Mouse (Mus musculus): Measurements from ENCODE around the gene Foxp1. TPM values are rescaled to one million over a fixed set of nuclear protein-coding genes. Genes with fewer than 3 reads are reported as not detected.

Gene Foxp1
- total RNA-seq, 2 experiments from 2014 or later: 82.4 to 85.4 TPM

DNA sequence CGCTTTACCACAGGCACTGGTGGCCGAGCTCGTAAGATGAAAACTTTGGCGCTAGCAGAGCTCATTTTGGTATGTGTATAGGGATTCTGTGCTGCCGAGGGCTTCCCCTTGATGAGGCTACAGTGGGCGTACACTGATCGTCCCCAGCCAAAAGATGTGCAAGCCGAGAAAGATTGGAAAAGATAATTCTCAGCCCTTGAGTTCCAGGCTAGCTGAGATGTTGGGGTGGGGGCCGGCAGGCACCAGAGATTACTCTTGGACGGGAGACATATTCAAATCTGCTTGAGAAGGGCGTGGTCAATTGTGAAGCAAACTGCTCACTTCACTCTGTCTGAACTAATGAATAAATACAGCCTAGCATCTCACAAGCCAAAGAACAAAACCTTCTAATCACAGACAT, 319.3 kb downstream of the Foxp1 start:
- no peak for DNase-seq

DNA sequence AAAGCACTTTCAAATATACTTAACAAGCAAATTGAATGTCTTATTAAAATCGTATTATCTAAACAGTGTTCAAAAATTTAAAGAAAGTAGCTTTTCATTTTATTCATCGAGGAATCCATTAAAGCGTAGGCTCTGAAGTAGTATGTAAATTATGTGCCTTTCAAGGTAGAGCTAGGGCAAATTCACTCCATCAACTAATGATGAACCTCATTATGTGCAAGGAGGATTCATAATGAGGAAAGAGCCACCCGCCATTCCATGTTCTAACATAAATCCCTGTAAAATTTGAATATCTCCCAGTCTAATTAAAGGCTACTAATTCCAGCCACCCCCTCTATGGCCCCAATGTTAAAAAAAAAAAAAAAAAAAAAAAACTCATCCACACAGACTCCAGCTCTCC, 319.7 kb downstream of the Foxp1 start:
- no peak for DNase-seq

DNA sequence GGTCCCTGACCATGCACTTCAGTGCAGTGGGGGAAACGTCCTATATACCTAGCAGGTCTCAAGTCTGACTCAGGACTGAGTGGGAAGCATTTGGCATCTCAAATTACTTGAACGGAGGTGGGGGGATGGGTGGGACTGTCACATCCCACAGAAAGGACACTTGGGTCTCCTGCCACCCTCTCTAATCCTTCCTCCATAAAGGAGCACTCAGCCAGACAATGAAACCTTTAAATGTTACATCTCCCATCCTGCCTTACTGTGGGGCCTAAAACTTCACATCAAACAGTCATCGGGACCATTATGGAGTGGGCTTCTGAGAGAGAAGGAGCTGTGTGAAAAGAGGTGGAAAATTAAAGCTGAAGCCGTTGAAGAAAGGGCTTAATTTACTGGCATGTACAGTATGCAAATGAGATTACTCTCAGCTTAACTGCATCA, 321.2 kb downstream of the Foxp1 start:
- no peak for DNase-seq

DNA sequence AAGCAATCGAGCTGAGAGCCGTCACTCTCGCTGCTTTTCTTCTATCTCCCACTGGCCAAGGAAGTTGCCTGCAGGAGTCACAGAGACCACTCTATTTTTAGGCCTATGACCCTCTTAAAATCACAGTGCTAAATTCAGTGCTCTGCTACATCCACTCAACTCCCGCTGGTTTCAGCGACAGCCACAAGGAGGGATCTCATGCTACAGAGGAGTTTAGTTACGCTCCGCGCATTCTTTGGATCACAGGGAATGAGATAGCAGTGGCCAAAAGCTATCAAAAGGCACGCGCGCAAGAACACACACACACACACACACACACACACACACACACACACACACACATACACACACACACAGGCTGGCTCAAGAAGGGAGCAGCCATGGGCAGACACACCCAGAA, 321.9 kb downstream of the Foxp1 start:
- DNase-seq: no peak

DNA sequence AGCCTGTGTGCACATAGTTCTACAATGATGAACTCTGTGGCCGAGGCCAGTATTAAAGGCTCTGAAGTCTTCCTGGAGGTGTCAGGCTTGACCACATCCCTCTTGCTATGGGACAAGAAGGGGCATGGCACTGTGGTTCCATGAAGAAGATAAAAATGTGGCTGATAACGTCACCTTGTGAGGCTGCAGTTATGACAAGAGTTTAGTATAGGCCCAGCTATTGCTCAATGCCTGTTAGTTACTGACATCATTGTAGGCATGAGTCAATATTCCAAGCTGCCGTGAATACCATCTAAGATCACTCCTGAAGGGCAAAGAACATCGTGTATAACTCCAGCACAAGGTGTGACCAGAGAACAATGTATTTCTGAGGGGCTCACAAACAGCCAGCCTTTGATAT, 323.2 kb downstream of the Foxp1 start:
- no peak for DNase-seq

DNA sequence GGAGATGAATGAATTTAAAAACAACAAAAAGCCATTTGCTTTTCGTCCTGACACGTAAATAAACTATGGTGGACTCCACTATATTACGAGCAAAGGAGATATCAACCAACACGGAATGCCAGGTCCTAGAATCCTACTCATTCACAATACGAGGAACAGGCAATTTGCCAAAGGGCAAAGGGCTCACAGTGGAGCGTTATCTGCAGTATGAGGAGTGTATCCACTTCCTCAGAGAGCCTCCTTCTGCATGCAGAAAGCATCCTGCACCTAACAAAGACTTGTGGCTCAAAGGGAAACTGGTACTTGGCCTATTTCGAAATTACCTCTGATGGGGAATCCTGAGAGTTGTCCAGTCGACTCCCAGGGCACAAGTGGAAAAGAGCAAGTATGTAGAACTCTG, 328.8 kb downstream of the Foxp1 start:
- DNase-seq: no peak

DNA sequence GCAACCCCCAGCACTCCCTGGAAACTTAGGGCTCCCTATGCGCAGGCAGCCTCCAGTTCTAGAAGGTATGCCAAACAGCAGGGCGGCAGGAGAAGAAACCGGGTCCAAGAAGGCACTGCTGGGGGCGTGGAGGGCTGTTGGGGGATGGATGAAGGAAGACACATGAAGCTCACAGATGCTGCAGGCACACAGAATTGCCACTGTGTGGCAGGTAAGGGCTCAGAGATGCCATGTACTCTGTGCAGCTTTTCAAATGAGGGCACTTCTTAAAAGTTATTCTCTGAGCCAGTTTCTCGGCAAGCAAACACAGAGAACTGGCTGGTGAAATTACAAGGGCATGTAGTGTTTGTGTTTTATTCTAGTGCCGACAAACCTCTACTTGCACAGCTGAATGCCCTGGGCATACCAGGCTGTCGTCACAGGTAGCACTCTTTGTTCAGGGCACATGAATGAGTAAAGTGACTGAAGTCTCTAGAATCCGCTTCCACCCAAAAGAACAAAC, 330.8 kb downstream of the Foxp1 start:
- no peak for DNase-seq

DNA sequence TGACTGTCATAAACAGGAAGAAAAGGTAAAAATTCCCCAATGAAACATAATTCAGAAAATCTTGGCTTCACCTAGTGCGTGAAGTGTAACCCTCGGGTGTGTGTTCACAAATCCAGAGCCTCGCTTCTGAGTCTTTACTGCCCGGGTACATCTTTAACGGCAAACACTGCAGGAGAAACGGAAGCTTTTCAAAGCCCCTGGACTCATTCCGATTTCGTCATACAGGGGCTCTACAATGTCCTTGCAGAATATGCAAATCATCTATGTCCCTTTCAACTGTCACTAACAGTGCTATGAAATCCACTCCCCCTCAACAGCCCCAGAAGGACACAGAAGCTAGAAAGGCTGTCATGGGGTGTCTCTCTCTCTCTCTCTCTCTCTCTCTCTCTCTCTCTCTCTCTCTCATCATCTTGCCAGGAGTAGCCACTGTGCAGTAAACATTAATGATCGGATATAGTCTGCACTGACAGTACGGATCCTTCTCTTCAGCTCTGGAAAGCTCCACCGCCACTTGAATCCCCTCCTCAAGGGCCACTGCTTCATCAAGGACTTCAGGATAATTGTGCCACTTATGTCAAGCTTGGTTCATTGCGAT, 331.4 kb downstream of the Foxp1 start:
- DNase-seq: no peak

DNA sequence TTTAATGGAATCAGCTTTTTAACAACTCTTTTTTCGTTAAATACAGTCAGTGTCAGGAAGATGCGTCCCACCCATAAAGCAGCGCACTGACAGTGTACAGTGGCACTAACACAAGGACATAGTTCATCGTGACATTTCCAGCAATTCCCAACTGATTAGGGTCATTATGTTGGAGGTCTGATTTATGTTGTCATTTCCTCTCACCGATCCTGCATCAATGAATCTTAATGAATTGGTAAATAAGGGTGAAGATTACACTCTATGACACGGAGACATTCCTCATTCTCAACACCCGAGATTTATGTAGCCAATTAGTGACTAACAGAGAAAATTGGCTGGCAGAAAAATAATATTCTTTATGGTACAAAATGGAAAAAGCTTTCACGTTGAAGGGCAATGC, 332.6 kb downstream of the Foxp1 start:
- no peak for DNase-seq

DNA sequence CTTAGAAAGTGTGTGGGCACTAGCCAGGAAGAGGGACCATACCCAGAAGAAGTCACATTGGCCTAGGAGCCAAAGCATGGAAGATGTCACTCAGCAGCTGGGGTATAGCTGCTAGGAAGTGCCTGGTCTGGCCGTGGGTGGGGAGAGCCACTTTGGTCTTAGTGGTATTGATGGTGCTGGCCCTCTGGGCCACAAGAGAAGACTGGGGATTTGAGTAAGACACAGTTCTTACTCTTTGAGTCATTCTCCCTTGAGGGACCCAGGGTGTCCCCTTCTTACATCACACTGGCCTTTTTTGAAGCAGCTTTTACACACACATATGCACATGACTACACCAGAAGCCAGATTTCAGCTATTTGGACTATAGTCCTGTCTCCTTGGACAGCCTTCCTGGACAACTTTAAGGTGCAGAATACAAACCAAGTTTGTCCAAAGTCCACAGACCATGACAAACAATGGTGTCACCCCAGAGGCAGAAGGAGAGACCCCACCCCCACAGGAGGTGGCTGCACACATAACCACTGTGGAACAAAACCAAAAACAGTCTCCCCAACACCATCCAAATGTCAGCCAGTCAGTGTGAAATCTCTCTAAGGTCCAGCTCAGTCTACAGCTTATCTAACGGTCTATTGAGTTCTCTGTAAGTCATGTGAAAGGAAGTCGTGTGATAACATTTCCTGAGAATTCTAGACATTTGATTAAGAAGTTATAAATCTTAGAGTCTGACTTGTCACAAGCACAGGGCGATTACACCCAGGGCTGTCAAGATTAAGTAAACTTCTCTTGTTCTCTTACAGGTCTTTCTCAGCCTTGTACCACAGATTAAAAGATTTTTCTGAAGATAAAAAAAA, 333.9 kb downstream of the Foxp1 start:
- no peak for DNase-seq

DNA sequence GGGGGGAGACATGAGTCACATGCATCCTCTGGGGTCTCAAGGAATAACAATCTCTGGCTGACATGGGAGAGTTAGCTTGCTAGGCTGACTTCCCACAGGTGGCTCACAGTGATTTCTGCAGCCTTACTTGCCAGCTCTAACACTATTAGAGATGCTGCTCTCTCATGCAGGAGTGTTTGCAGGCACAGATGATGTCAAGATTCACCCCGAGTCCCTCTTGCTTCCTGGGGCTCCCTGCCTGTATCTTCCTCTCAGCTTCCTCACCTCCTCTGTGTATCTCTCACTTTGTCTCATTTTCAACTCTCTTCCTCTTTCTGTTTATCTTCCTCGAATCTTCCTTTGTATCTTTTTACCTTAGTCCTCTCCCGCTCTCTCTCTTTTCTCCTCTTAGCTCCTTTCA, 334.6 kb downstream of the Foxp1 start:
- no peak for DNase-seq

DNA sequence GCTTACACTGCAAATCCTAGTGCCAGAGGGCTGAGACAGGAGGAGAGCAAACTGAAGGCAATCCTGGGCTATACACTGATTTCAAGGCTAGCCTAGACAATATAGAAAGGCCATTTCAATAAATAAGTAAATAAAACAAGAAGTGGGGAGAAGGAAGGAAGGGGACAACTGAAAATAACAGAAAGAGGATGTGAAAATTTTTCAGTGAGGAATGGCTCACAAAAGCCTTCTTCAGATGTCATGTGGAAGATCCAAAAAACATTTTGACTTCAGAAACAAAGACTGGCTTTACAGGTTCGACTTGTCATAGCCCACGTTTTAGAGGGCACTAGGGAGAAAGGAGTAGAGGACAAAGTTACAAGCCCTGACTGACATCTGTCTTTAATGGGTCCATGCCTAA, 335.1 kb downstream of the Foxp1 start:
- no peak for DNase-seq

DNA sequence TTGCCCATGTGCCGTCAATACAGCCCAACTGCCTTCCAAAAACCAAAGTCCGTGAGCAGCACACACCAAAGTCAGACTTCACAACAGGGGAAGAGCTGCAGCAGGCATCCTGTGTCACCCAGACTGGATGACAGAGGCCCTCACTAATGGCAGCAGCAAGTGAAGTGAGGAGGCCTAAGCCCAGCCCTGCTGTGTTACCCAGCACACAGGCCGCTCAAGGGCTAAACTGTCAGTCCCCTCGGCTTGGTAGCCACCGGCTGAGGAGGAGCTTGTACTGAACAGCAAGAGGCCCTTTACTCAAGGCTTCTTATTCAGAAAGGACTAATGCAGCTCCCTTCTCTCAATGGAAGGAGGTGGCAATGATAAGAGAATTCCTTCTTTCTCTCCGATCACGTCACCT, 336.0 kb downstream of the Foxp1 start:
- no peak for DNase-seq

DNA sequence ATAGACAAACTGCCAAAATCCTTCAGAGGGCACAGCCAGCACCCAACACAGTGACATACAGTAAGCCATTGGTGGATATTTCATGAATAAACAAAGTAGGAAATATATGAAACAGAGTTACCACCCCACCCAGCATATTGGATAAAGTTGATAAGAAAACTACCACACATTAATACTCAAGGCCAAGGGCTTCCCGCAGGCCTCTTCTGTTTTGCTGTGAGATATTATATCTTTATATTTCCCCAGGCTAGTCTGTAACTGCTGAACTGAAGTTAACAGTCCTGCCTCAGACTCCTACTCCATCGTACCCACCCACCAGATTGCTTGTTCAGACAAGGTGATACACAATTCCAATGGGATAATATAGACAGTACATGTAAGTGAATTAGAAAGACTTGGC, 336.7 kb downstream of the Foxp1 start:
- DNase-seq: no peak

DNA sequence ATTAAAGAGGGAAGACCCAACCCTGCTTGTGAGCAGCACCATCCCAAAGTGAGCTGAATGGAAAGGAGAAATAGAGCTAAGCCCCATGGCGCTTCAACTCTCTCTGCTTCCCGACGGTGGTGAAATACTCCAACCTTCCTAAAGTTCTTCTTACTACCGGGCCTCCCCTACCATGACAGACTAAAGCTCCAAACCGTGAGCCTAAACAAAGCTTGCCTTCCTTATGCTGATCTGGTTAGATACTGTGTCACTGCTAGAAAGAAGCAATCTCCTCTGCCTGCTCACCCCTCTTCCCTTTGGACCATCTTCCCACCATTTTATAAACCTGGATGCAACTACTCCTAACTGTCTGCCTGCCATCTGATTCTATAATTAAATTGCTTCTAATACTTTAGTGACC, 338.5 kb downstream of the Foxp1 start:
- DNase-seq: no peak

DNA sequence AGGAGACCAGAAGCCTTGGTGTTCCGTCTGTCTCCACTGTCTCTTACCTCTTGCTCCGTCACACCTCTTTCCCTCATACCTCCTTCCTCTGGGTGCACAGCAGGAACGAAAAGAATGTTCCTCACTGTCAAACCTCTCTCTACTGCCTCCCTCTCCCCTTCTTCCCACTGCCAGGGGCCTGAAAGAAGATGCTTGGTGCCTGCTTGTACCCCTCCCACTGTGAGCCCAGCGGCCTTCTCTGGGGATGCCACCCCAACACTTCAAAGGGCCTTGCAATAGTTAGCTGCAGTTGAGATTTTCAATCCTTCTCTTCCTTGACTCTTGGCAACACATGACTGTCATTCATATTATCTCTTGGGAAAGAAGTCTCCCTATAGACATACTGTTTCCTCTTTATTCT, 339.7 kb downstream of the Foxp1 start:
- DNase-seq: no peak

DNA sequence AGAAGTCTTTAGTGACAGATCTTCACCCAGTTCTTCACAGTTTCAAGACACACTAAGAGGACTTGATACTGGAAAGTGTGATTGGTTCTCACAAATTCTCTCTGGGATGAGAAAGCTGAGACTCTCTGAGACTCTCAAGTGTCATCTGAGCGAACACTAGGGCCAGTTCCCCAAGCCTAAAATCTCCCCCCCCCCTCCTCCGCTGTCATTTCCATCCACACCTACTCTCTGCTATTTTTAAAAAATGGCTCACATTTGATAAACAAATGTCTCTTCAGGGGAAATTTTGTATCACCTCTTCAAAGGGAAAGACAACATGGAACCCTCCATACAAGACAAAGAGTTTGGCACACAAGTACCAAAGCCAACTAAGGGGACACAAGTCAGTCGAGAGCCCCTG, 346.3 kb downstream of the Foxp1 start:
- DNase-seq: no peak

DNA sequence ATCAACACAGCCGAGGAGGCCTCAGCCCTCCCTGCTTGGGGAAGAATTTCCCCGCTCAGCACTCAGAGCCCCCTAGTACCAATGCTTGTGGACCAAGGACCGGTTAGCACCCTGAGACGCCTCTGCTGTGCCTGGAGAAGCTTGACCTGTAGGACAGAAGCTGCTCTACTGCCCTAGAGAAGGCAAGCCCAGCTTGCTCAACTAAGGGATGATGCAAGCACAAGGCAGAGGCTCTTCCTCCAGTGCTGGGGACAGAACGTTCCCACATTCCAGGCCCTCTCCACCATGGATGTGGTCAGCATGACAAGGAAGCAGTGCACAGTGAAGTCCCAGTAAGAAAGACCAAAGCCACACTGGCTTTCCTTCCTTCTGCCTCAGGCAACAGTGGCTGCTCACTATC, 347.1 kb downstream of the Foxp1 start:
- no peak for DNase-seq

DNA sequence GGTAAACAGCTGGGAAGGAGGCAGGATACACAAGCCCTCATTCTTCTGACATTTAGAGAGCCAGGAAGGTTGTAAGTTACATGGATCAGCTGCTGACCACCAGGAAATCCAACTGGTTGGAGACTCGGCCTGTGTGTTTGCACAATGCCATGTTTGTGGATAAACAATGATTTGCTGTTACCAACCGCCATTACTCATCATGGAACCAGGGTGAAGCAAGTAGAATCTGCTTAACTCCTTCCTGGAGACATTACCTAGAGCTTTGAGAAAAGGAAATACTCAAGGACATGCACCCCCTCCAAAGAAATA, 348.7 kb downstream of the Foxp1 start:
- no peak for DNase-seq

DNA sequence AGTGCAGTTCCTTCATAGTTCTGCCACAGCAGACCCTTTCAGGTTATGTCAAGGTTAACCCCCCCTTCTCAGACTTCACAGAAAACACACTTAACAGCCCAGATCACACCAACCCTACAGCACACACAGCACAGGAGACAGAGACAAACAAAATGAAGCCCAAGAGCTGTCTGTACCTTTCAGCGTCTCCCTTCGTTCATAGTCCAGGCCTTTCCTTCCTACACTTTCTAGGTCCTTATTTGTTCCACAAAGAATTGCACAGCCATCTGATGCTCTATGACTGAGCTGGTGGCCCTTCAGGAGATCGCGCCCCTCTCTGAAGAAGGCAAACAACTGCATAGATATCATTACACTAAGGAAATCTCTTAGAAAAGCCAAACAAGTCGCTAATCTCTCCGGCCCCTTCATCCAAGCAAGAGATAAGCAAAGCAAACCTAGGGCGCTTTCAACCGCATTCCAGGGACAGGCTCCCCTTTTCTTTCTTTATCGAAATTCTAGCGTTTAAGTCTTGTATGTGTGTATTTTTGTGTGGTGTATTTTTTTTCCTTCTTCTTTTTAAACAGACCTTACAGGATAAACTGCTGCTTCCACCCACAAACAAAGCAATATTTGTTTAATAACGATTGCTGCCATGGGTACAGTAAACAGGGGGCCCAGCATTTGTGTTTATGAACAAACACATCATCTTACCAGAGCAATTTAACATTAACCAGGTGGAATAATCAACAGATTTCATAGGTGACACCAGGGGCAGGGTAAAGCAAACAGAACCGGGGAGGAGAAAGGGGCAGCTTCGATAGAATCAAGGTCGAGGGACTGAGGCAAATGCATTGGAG, 349.2 kb downstream of the Foxp1 start:
- DNase-seq: no peak

DNA sequence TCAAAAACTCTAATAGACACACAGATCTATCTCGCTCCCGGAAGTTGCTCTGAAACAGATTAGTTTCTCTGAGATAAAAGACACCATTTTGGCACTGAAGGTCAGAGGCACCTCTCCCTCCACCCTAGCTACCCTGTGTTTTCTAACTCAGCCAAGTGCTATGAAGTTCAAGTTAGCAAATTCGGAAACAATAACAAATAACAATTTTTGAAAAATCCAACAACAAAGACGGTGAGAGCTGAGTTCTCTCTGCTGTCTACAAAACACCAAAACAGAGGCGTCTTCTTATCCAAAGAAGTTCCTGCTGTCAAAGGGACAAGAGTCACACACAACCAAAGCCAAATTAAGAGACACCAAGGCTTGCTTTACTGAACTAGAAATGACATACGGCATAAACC, 349.9 kb downstream of the Foxp1 start:
- no peak for DNase-seq

DNA sequence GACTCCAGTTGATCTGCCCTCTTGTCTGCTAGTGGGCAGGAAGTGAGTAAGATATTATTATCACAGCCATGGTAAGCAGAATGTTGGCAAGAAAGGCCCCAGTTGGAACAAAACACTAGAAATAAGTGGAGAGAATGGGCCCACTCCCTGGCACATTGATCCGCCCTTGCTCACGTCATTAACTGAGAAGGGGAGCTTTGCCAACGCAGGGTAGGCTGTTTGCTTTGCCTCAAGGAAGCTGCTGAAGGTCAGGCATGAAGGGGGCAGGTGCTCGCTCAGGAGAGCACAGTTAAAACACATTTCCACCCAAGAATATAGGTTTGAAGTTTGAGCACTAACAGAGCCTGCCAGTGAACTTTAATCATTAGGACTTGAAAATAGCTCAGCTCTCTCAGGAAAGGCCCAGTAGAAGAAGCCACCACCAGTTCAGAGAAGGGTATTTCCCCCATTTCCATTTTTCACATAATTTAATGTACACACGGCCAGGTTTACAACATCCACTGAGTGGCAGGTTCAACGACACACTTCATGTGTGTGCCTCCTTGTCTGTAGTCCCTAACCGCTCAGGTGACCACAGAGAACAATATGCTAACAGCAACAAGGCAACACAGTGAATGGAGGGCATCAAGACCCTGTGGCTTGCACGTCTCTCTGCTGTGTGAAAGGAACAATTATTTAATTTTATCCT, 350.5 kb downstream of the Foxp1 start:
- no peak for DNase-seq

DNA sequence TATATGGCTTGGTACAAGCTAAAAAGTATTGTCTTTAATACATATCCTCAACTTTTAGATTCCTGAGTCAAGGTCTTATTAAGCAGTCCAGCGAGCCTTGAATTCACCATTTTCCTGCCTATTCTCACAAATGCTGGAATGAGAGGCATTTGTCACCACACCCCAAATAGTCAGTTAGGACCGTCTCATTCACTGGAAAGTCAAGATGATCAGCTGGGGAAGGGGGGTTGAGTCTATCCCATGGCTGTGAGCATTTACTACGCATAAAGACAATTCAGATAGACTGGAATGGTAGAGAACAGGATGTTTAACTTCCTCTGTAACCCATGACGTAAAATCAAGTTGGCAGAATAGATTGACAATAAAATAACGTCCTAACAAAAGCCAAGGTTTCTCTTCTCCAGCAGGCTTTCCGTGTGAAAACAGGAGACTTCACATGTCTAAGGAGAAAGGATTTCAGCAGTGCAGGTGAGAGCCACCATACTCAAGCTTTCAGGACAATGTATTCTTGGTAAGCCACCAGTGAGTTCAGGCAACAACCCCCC, 351.2 kb downstream of the Foxp1 start:
- no peak for DNase-seq

Measured in layer of hippocampus, postnatal 36 days (tissue).